Mouse (Mus musculus) MEL (cell line): ENCODE measurements around the gene Cacnb3. TPM values are rescaled to one million over a fixed set of nuclear protein-coding genes. Genes with fewer than 3 reads are reported as not detected.

Experiments
- DNase-seq: peaks from one replicate; pipeline ENCODE4 v3.0.0; 2011; ENCODE audit warnings: low read depth, low spot score
- H3K27ac ChIP-seq: 2 replicates; pipeline ENCODE4 v1.5.1; 2012; ENCODE audit warnings: low read depth, mild to moderate bottlenecking, control low read depth, low read length, moderate library complexity; ENCODE audit not compliant: control insufficient read depth
- H3K27me3 ChIP-seq, 2 experiments: fragments of 150-350 bp in 1 of 2; sonication (generic) in 1 of 2; 2 replicates each; pipeline ENCODE4 v1.6.1; 2012; ENCODE audit warnings: low read length in 2 of 2, mild to moderate bottlenecking in 2 of 2, improper control_type of control experiment in 1 of 2, moderate library complexity in 1 of 2; ENCODE audit not compliant: insufficient read depth in 2 of 2, control insufficient read depth in 1 of 2
- H3K36me3 ChIP-seq, 2 experiments: 2 replicates each; pipeline ENCODE4 v1.6.1; 2012 to 2014; ENCODE audit warnings: low read length in 2 of 2, improper control_type of control experiment in 1 of 2, inconsistent platforms in 1 of 2, mild to moderate bottlenecking in 1 of 2; ENCODE audit not compliant: insufficient read depth in 2 of 2, control insufficient read depth in 1 of 2
- H3K4me1 ChIP-seq, 2 experiments: fragments of 150-350 bp in 1 of 2; sonication (generic) in 1 of 2; 2 replicates each; pipeline ENCODE4 v1.6.1; 2012; ENCODE audit warnings: low read length in 2 of 2, improper control_type of control experiment in 1 of 2, mild to moderate bottlenecking in 1 of 2; ENCODE audit not compliant: insufficient read depth in 2 of 2, control insufficient read depth in 1 of 2
- H3K4me3 ChIP-seq, 2 experiments: fragments of 150-350 bp in 1 of 2; sonication (generic) in 1 of 2; 2 replicates each; pipeline ENCODE4 v1.5.1; 2012; ENCODE audit warnings: low read depth in 2 of 2, low read length in 2 of 2, mild to moderate bottlenecking in 2 of 2, moderate library complexity in 2 of 2, control low read depth in 1 of 2, improper control_type of control experiment in 1 of 2; ENCODE audit not compliant: control insufficient read depth in 1 of 2, insufficient read depth in 1 of 2
- H3K79me2 ChIP-seq: 2 replicates; pipeline ENCODE4 v1.6.1; 2012; ENCODE audit warnings: mild to moderate bottlenecking, low read length, moderate library complexity; ENCODE audit not compliant: control insufficient read depth, poor library complexity, insufficient read depth
- H3K9ac ChIP-seq: 2 replicates; pipeline ENCODE4 v1.6.1; 2012; ENCODE audit warnings: low read depth, mild to moderate bottlenecking, control low read depth, low read length, moderate library complexity; ENCODE audit not compliant: control insufficient read depth, poor library complexity, severe bottlenecking
- H3K9me3 ChIP-seq: fragments of 150-350 bp; sonication (generic); replicated peaks from 2 replicates; pipeline ENCODE4 v1.6.1; 2012; ENCODE audit warnings: mild to moderate bottlenecking, low read length, improper control_type of control experiment, moderate library complexity; ENCODE audit not compliant: insufficient read depth
- BHLHE40 ChIP-seq: IDR thresholded peaks from 2 replicates; pipeline ENCODE4 v1.6.1; 2012; ENCODE audit warnings: low read depth, mild to moderate bottlenecking, inconsistent platforms, low read length, improper control_type of control experiment, borderline replicate concordance
- CHD2 ChIP-seq: IDR thresholded peaks from 2 replicates; pipeline ENCODE4 v1.6.1; 2011; ENCODE audit warnings: low read length, improper control_type of control experiment
- ELF1 ChIP-seq: IDR thresholded peaks from 2 replicates; pipeline ENCODE4 v1.6.1; 2014; ENCODE audit warnings: low read depth, mild to moderate bottlenecking, inconsistent platforms, low read length, improper control_type of control experiment, moderate library complexity
- ETS1 ChIP-seq: IDR thresholded peaks from 2 replicates; pipeline ENCODE4 v1.6.1; 2012; ENCODE audit warnings: low read depth, mild to moderate bottlenecking, inconsistent platforms, low read length, improper control_type of control experiment, moderate library complexity
- MAZ ChIP-seq: IDR thresholded peaks from 2 replicates; pipeline ENCODE4 v1.6.1; 2012; ENCODE audit warnings: low read depth, mild to moderate bottlenecking, inconsistent platforms, low read length, improper control_type of control experiment
- NRF1 ChIP-seq: IDR thresholded peaks from 2 replicates; pipeline ENCODE4 v1.6.1; 2014; ENCODE audit warnings: low read depth, mild to moderate bottlenecking, inconsistent platforms, low read length, improper control_type of control experiment, moderate library complexity; ENCODE audit not compliant: poor library complexity, insufficient read depth, severe bottlenecking
- POLR2AphosphoS5 ChIP-seq: IDR thresholded peaks from 2 replicates; pipeline ENCODE4 v1.6.1; 2012; ENCODE audit warnings: low read depth, borderline replicate concordance, mild to moderate bottlenecking, inconsistent platforms, low read length, moderate library complexity, mixed read lengths
- TAL1 ChIP-seq: IDR thresholded peaks from 2 replicates; pipeline ENCODE4 v1.6.1; 2012; ENCODE audit warnings: mild to moderate bottlenecking, inconsistent platforms, low read length, moderate library complexity, mixed read lengths
- TBP ChIP-seq: IDR thresholded peaks from 2 replicates; pipeline ENCODE4 v1.8.0; 2011; ENCODE audit warnings: low read depth, low read length, improper control_type of control experiment
- ZKSCAN1 ChIP-seq: IDR thresholded peaks from 2 replicates; pipeline ENCODE4 v1.6.1; 2012; ENCODE audit warnings: low read depth, mild to moderate bottlenecking, inconsistent platforms, low read length, improper control_type of control experiment, moderate library complexity
- ZMIZ1 ChIP-seq: IDR thresholded peaks from 2 replicates; pipeline ENCODE4 v1.6.1; 2012; ENCODE audit warnings: low read depth, mild to moderate bottlenecking, inconsistent platforms, low read length, improper control_type of control experiment, moderate library complexity
- polyA plus RNA-seq, 2 experiments: library from polyadenylated mRNA; stranded (reverse) in 1 of 2; unstranded in 1 of 2; fragments of >175 nt in 1 of 2; fragments of >200 nt in 1 of 2; gene quantifications; 2 replicates each; pipeline versions ENCODE4 v1.2.1 to v1.2.4; 2012; ENCODE audit warnings: low replicate concordance in 2 of 2, low read depth in 1 of 2; ENCODE audit not compliant: insufficient read length in 2 of 2, insufficient read depth in 1 of 2, missing spikeins in 1 of 2
- total RNA-seq: library from RNA; depleted of rRNA; stranded (reverse); fragments of 300-350 nt; gene quantifications from 2 replicates; pipeline ENCODE4 v1.2.3, GENCODE M21; 2012

The Cacnb3 gene
- total and polyA plus RNA-seq, 3 experiments = 1.4 to 8.5 TPM; not detected in 1

- Histone ChIP-seq H3K79me2 (no peaks in the 10 kb centered on the region), H3K4me3 (peak overlapping the region in 1 of 2 experiments; percentile 68; a peak in 2 of 4 replicates), H3K27me3 (no peaks in the 10 kb centered on the region), H3K27ac (no peak overlapping the region), H3K4me1 (peaks cover 7 to 27% of the 10 kb centered on the region in 2 experiments), H3K9ac (peak overlapping the region; percentile 43; the same call in 1 of the 2 replicates), H3K36me3 (peaks cover 0 to 14% of the 10 kb centered on the region in 2 experiments; a peak in 2 of 4 replicates), H3K9me3 (no peaks in the 10 kb centered on the region)
- no peak for DNase-seq
- TF ChIP-seq TAL1 (no peak), ETS1 (no peak), NRF1 (no peak), BHLHE40 (no peak), ELF1 (no peak), MAZ (no peak)
Observed at GRCm38 (mm10) chr15:98675634-98676250, 45.1 kb downstream of the Cacnb3 start.

- peak overlapping the region; percentile 43 for H3K9ac ChIP-seq
- peaks cover 15 to 33% of the 10 kb centered on the region in 2 experiments for H3K4me1 ChIP-seq
- no peaks in the 10 kb centered on the region for H3K9me3 ChIP-seq
- no peak overlapping the region for H3K27ac ChIP-seq
- H3K4me3 ChIP-seq = peak overlapping the region; percentile 68 to 72
- peaks cover 0 to 22% of the 10 kb centered on the region in 2 experiments; a peak in 2 of 4 replicates for H3K36me3 ChIP-seq
- TF ChIP-seq ZMIZ1 (no peak), ZKSCAN1 (no peak), NRF1 (peak; percentile 59; the same call in 1 of the 2 replicates), CHD2 (no peak), POLR2AphosphoS5 (no peak), TBP (no peak)
- peak; percentile 63 for DNase-seq
- H3K27me3 ChIP-seq = no peaks in the 10 kb centered on the region
- no peaks in the 10 kb centered on the region for H3K79me2 ChIP-seq
Observed at GRCm38 (mm10) chr15:98676471-98676870, 45.8 kb downstream of the Cacnb3 start.
